Mouse (Mus musculus): ENCODE measurements around the gene Map4k4. TPM values are rescaled to one million over a fixed set of nuclear protein-coding genes. Genes with fewer than 3 reads are reported as not detected.

Map4k4 gene
- polyA plus RNA-seq, 1 experiment, result 22.8 TPM

- Histone ChIP-seq H3K27me3 (replicated peaks) (peaks cover 22% of the 10 kb centered on the region), H3K4me3 (replicated peaks) (no peak overlapping the region), H3K36me3 (replicated peaks; ENCODE audit: low read length) (no peaks in the 10 kb centered on the region), H3K9me3 (peaks cover 10% of the 10 kb centered on the region; the same call in 1 of the 2 replicates), H3K4me1 (no peaks in the 10 kb centered on the region; the same call in 1 of the 2 replicates)
- TF ChIP-seq GATA1 (IDR thresholded peaks at IDR 0.05; ENCODE audit: borderline replicate concordance, low read length), result no peak
- TF ChIP-seq FLI1 (IDR thresholded peaks at IDR 0.05; ENCODE audit: low read length), result no peak
These were observed 157.3 kb downstream of the Map4k4 start for GRCm38 (mm10) chr1:40058013-40058412.

- 0 out of 2 replicates have a peak, but pooled peaks cover 7% of the 10 kb centered on the region for H3K9me3 ChIP-seq
- H3K27me3 ChIP-seq (replicated peaks), result peaks cover 28% of the 10 kb centered on the region
- H3K36me3 ChIP-seq (replicated peaks; ENCODE audit: low read length), result no peaks in the 10 kb centered on the region
- H3K4me1 ChIP-seq, result no peaks in the 10 kb centered on the region; the same call in 1 of the 2 replicates
- TF ChIP-seq FLI1 (IDR thresholded peaks at IDR 0.05; ENCODE audit: low read length) (no peak), GATA1 (IDR thresholded peaks at IDR 0.05; ENCODE audit: borderline replicate concordance, low read length) (no peak)
- no peak overlapping the region for H3K4me3 ChIP-seq (replicated peaks)
These were observed 158.5 kb downstream of the Map4k4 start for GRCm38 (mm10) chr1:40059122-40059774.

GRCm38 (mm10) chr1:40061359-40061758 lies 160.6 kb downstream of the Map4k4 start:
- no peaks in the 10 kb centered on the region for H3K9me3 ChIP-seq
- H3K27me3 ChIP-seq (replicated peaks), result peaks cover 39% of the 10 kb centered on the region
- TF ChIP-seq GATA1 (IDR thresholded peaks at IDR 0.05; ENCODE audit: borderline replicate concordance, low read length) (no peak), FLI1 (IDR thresholded peaks at IDR 0.05; ENCODE audit: low read length) (no peak)
- no peak overlapping the region for H3K4me3 ChIP-seq (replicated peaks)
- H3K36me3 ChIP-seq (replicated peaks; ENCODE audit: low read length), result no peaks in the 10 kb centered on the region
- no peaks in the 10 kb centered on the region; the same call in 1 of the 2 replicates for H3K4me1 ChIP-seq

GRCm38 (mm10) chr1:40063409-40063808 lies 162.7 kb downstream of the Map4k4 start:
- H3K36me3 ChIP-seq (replicated peaks; ENCODE audit: low read length), result no peaks in the 10 kb centered on the region
- no peak overlapping the region for H3K4me3 ChIP-seq (replicated peaks)
- H3K4me1 ChIP-seq, result no peaks in the 10 kb centered on the region; the same call in 1 of the 2 replicates
- H3K9me3 ChIP-seq, result no peaks in the 10 kb centered on the region
- TF ChIP-seq GATA1 (IDR thresholded peaks at IDR 0.05; ENCODE audit: borderline replicate concordance, low read length) (no peak), FLI1 (IDR thresholded peaks at IDR 0.05; ENCODE audit: low read length) (no peak)
- peaks cover 42% of the 10 kb centered on the region for H3K27me3 ChIP-seq (replicated peaks)

- no peak for TF ChIP-seq FLI1 (IDR thresholded peaks at IDR 0.05; ENCODE audit: low read length)
- TF ChIP-seq GATA1 (IDR thresholded peaks at IDR 0.05; ENCODE audit: borderline replicate concordance, low read length), result no peak
These were observed 163.8 kb downstream of the Map4k4 start for GRCm38 (mm10) chr1:40064508-40064907.

GRCm38 (mm10) chr1:40072558-40072957 lies 171.8 kb downstream of the Map4k4 start:
- H3K4me3 ChIP-seq (replicated peaks), result no peak overlapping the region
- no peaks in the 10 kb centered on the region for H3K9me3 ChIP-seq
- no peaks in the 10 kb centered on the region for H3K4me1 ChIP-seq
- H3K36me3 ChIP-seq (replicated peaks; ENCODE audit: low read length), result no peaks in the 10 kb centered on the region
- H3K27me3 ChIP-seq (replicated peaks), result peaks cover 30% of the 10 kb centered on the region
- no peak for TF ChIP-seq FLI1 (IDR thresholded peaks at IDR 0.05; ENCODE audit: low read length)
- no peak for TF ChIP-seq GATA1 (IDR thresholded peaks at IDR 0.05; ENCODE audit: borderline replicate concordance, low read length)

More at GRCm38 (mm10) chr1:40064508-40064907, 163.8 kb downstream of the Map4k4 start:
- H3K4me3 ChIP-seq (replicated peaks), result no peak overlapping the region
- H3K9me3 ChIP-seq, result no peaks in the 10 kb centered on the region
- no peaks in the 10 kb centered on the region for H3K4me1 ChIP-seq
- peaks cover 36% of the 10 kb centered on the region for H3K27me3 ChIP-seq (replicated peaks)
- no peaks in the 10 kb centered on the region for H3K36me3 ChIP-seq (replicated peaks; ENCODE audit: low read length)

- no peaks in the 10 kb centered on the region for H3K4me1 ChIP-seq
- no peak within 1 kb of the TSS for H3K4me3 ChIP-seq (replicated peaks)
- no peaks in the 10 kb centered on the region for H3K9me3 ChIP-seq
- H3K27me3 ChIP-seq (replicated peaks), result peaks cover 28% of the 10 kb centered on the region
- TF ChIP-seq FLI1 (IDR thresholded peaks at IDR 0.05; ENCODE audit: low read length) (no peak), GATA1 (IDR thresholded peaks at IDR 0.05; ENCODE audit: borderline replicate concordance, low read length) (no peak)
- no peaks in the 10 kb centered on the region for H3K36me3 ChIP-seq (replicated peaks; ENCODE audit: low read length)
These were observed 173.1 kb downstream of the Map4k4 start, which contains the start of gene Il1r2 for GRCm38 (mm10) chr1:40073779-40074178. TSS of gene Il1r2 (plus strand) at chr1:40074079.

Other genes with a start within 250 kb of the Map4k4 start
- 0.13 TPM in 1 of 2 replicates, not detected in the other for gene Creg2, start 249.4 kb upstream of the Map4k4 start, polyA plus RNA-seq (2012; ENCODE audit: insufficient read depth, low replicate concordance)
- gene Rfx8, start 179.9 kb upstream of the Map4k4 start, polyA plus RNA-seq (2012; ENCODE audit: insufficient read depth, low replicate concordance), result 0.34 TPM in 1 of 2 replicates, not detected in the other
- not detected in 2 replicates for gene Gm3646, start 95.6 kb upstream of the Map4k4 start, polyA plus RNA-seq (2012; ENCODE audit: insufficient read depth, low replicate concordance)
- not detected in 2 replicates for gene Il1r2, start 173.2 kb downstream of the Map4k4 start, polyA plus RNA-seq (2012; ENCODE audit: insufficient read depth, low replicate concordance)

Measured in megakaryocyte, embryonic 14.5 days (primary cell).